Mouse (Mus musculus) midbrain, embryonic 11.5 days (tissue): ENCODE measurements around the gene Chml. TPM values are rescaled to one million over a fixed set of nuclear protein-coding genes. Genes with fewer than 3 reads are reported as not detected.

Experiments used
- ATAC-seq: fragments of 200-750 bp; cut with Nextera tagmentation; 2 replicates; pipeline ENCODE4 v1.8.0; 2017; ENCODE audit warnings: moderate TSS enrichment, moderate library complexity; ENCODE audit not compliant: low FRiP score
- DNase-seq: peaks from one replicate; pipeline ENCODE4 v3.0.0; 2015; ENCODE audit warnings: low spot score; ENCODE audit errors: missing footprints
- H3K27ac ChIP-seq: fragments of 300-500 bp; sonication (generic); 2 replicates; pipeline ENCODE4 v1.5.1; 2014; ENCODE audit warnings: low read depth, low read length
- H3K27me3 ChIP-seq: fragments of 300-500 bp; sonication (generic); 2 replicates; pipeline ENCODE4 v1.6.1; 2014; ENCODE audit warnings: mild to moderate bottlenecking, low read length, moderate library complexity, mixed read lengths; ENCODE audit not compliant: control insufficient read depth, insufficient read depth
- H3K36me3 ChIP-seq: fragments of 300-500 bp; sonication (generic); 2 replicates; pipeline ENCODE4 v1.6.1; 2014; ENCODE audit warnings: mild to moderate bottlenecking, low read length, moderate library complexity, mixed read lengths; ENCODE audit not compliant: control insufficient read depth, insufficient read depth
- H3K4me1 ChIP-seq: fragments of 300-500 bp; sonication (generic); 2 replicates; pipeline ENCODE4 v1.6.1; 2014; ENCODE audit warnings: low read length; ENCODE audit not compliant: control insufficient read depth, insufficient read depth
- H3K4me2 ChIP-seq: fragments of 300-500 bp; sonication (generic); 2 replicates; pipeline ENCODE4 v1.6.1; 2014; ENCODE audit warnings: mild to moderate bottlenecking, moderate library complexity
- H3K4me3 ChIP-seq: fragments of 300-500 bp; sonication (generic); 2 replicates; pipeline ENCODE4 v1.5.1; 2014; ENCODE audit warnings: low read depth, low read length
- H3K9ac ChIP-seq: fragments of 300-500 bp; sonication (generic); 2 replicates; pipeline ENCODE4 v1.6.1; 2014; ENCODE audit warnings: low read length
- H3K9me3 ChIP-seq: fragments of 300-500 bp; sonication (generic); 2 replicates; pipeline ENCODE4 v1.6.1; 2016; ENCODE audit warnings: low read length; ENCODE audit not compliant: control insufficient read depth
- WGBS: fragments of 180-500 bp; shearing (Covaris S2); extraction: QIAGEN DNeasy Blood & Tissue Kit; methylation state at CpG from one replicate; pipeline ENCODE4 v1.1.7; 2014; 5-methylcytosine and 5-hydroxymethylcytosine counted together
- polyA plus RNA-seq: library from polyadenylated mRNA; unstranded; fragments of >200 nt; fragmentation: Nextera tagmentation; extraction: Ambion mirVana; gene quantifications from 2 replicates; pipeline ENCODE4 v1.2.1, GENCODE M21; 2014

Gene Chml
- polyA plus RNA-seq, 1 experiment from 2014 or later, result 6.9 TPM

- H3K36me3 ChIP-seq, result no peaks in the 10 kb centered on the region
- no peak for ATAC-seq
- peak; percentile 41 for DNase-seq
- no peaks in the 10 kb centered on the region for H3K27me3 ChIP-seq
- no peaks in the 10 kb centered on the region for H3K4me1 ChIP-seq
- no peak overlapping the region for H3K4me2 ChIP-seq
- no peak overlapping the region for H3K4me3 ChIP-seq
- H3K9ac ChIP-seq, result no peak overlapping the region
- H3K27ac ChIP-seq, result no peak overlapping the region
- H3K9me3 ChIP-seq, result no peaks in the 10 kb centered on the region
- 85% methylated on average over 7 of the region's 7 CpGs for WGBS
Measured at GRCm38 (mm10) chr1:175670042-175670441, 22.7 kb downstream of the Chml start.

GRCm38 (mm10) chr1:175669456-175669855 lies 23.2 kb downstream of the Chml start:
- no peaks in the 10 kb centered on the region for H3K9me3 ChIP-seq
- no peak overlapping the region for H3K4me2 ChIP-seq
- H3K4me3 ChIP-seq, result no peak overlapping the region
- WGBS, result 94% methylated on average over 3 of the region's 3 CpGs
- ATAC-seq (no peak), DNase-seq (no peak)
- no peaks in the 10 kb centered on the region for H3K27me3 ChIP-seq
- H3K27ac ChIP-seq, result no peak overlapping the region
- H3K36me3 ChIP-seq, result no peaks in the 10 kb centered on the region
- H3K4me1 ChIP-seq, result no peaks in the 10 kb centered on the region
- no peak overlapping the region for H3K9ac ChIP-seq

GRCm38 (mm10) chr1:175668666-175669405 lies 23.9 kb downstream of the Chml start:
- Histone ChIP-seq H3K27ac (no peak overlapping the region), H3K4me2 (no peak overlapping the region), H3K4me3 (no peak overlapping the region), H3K27me3 (no peaks in the 10 kb centered on the region), H3K36me3 (no peaks in the 10 kb centered on the region), H3K9ac (no peak overlapping the region), H3K4me1 (no peaks in the 10 kb centered on the region), H3K9me3 (no peaks in the 10 kb centered on the region)
- DNase-seq (peak; percentile 85), ATAC-seq (peak; percentile 63)
- 82% methylated on average over 5 of the region's 5 CpGs for WGBS

GRCm38 (mm10) chr1:175659900-175660299 lies 32.8 kb downstream of the Chml start:
- Histone ChIP-seq H3K4me3 (no peak overlapping the region), H3K4me2 (no peak overlapping the region), H3K27ac (no peak overlapping the region), H3K9me3 (no peaks in the 10 kb centered on the region), H3K4me1 (no peaks in the 10 kb centered on the region), H3K27me3 (no peaks in the 10 kb centered on the region), H3K9ac (no peak overlapping the region), H3K36me3 (no peaks in the 10 kb centered on the region)
- DNase-seq (no peak), ATAC-seq (no peak)
- WGBS, result 85% methylated on average over 4 of the region's 4 CpGs

GRCm38 (mm10) chr1:175648615-175649014 lies 44.1 kb downstream of the Chml start:
- Histone ChIP-seq H3K9me3 (no peaks in the 10 kb centered on the region), H3K27me3 (no peaks in the 10 kb centered on the region), H3K4me3 (no peak overlapping the region), H3K9ac (no peak overlapping the region), H3K4me1 (no peaks in the 10 kb centered on the region), H3K36me3 (no peaks in the 10 kb centered on the region), H3K4me2 (no peak overlapping the region), H3K27ac (no peak overlapping the region)
- ATAC-seq (no peak), DNase-seq (no peak)
- WGBS, result 95% methylated on average over 4 of the region's 4 CpGs

GRCm38 (mm10) chr1:175646952-175647351 lies 45.7 kb downstream of the Chml start:
- Histone ChIP-seq H3K36me3 (no peaks in the 10 kb centered on the region), H3K9ac (no peak overlapping the region), H3K4me1 (no peaks in the 10 kb centered on the region), H3K27me3 (no peaks in the 10 kb centered on the region), H3K4me2 (no peak overlapping the region), H3K9me3 (no peaks in the 10 kb centered on the region), H3K27ac (no peak overlapping the region), H3K4me3 (no peak overlapping the region)
- 90% methylated on average over 9 of the region's 9 CpGs for WGBS
- DNase-seq (no peak), ATAC-seq (no peak)

GRCm38 (mm10) chr1:175643496-175644265 lies 49.0 kb downstream of the Chml start:
- WGBS, result 79% methylated on average over 5 of the region's 5 CpGs

GRCm38 (mm10) chr1:175640435-175641150 lies 52.1 kb downstream of the Chml start:
- WGBS, result 81% methylated on average over 6 of the region's 6 CpGs
- no peak for ATAC-seq
- Histone ChIP-seq H3K4me3 (no peak overlapping the region), H3K9ac (no peak overlapping the region), H3K4me2 (no peak overlapping the region), H3K4me1 (no peaks in the 10 kb centered on the region), H3K27ac (no peak overlapping the region), H3K36me3 (no peaks in the 10 kb centered on the region), H3K9me3 (no peaks in the 10 kb centered on the region), H3K27me3 (no peaks in the 10 kb centered on the region)
- DNase-seq, result no peak

More at GRCm38 (mm10) chr1:175643496-175644265, 49.0 kb downstream of the Chml start:
- ATAC-seq (no peak), DNase-seq (no peak)
- H3K27ac ChIP-seq, result no peak overlapping the region
- no peak overlapping the region for H3K4me2 ChIP-seq
- H3K36me3 ChIP-seq, result no peaks in the 10 kb centered on the region
- no peak overlapping the region for H3K9ac ChIP-seq
- no peaks in the 10 kb centered on the region for H3K4me1 ChIP-seq
- H3K9me3 ChIP-seq, result no peaks in the 10 kb centered on the region
- no peak overlapping the region for H3K4me3 ChIP-seq
- no peaks in the 10 kb centered on the region for H3K27me3 ChIP-seq

- WGBS, result 92% methylated on average over 7 of the region's 7 CpGs
- Histone ChIP-seq H3K27ac (no peak overlapping the region), H3K36me3 (no peaks in the 10 kb centered on the region), H3K4me2 (no peak overlapping the region), H3K27me3 (no peaks in the 10 kb centered on the region), H3K9me3 (no peaks in the 10 kb centered on the region), H3K4me3 (no peak overlapping the region), H3K4me1 (no peaks in the 10 kb centered on the region), H3K9ac (no peak overlapping the region)
- DNase-seq, result no peak
- ATAC-seq, result no peak
Measured at GRCm38 (mm10) chr1:175639072-175639471, 53.6 kb downstream of the Chml start.
